Mouse (Mus musculus) erythroblast, adult 5-6 weeks (primary cell): Measurements from ENCODE around the gene Fggy. TPM values are rescaled to one million over a fixed set of nuclear protein-coding genes. Genes with fewer than 3 reads are reported as not detected.

Source experiments
- ATAC-seq: replicated peaks from 2 replicates; pipeline ENCODE4 v1.8.0; 2016; ENCODE audit warnings: moderate number of reproducible peaks, mild to moderate bottlenecking, moderate TSS enrichment, inconsistent platforms; ENCODE audit not compliant: poor library complexity, low FRiP score, severe bottlenecking
- total RNA-seq, 2 experiments: library from RNA; stranded (forward) in 1 of 2; stranded (reverse) in 1 of 2; fragments of 150-400 nt in 1 of 2; fragments of 200-764, 138-1000 nt in 1 of 2; gene quantifications; 2 replicates each; pipeline versions ENCODE4 v1.2.3 to v1.2.4; 2015 to 2017; ENCODE audit warnings: low replicate concordance in 2 of 2

The Fggy gene
- total RNA-seq, 2 experiments from 2014 or later: 0.85 to 15.4 TPM

GRCm38 (mm10) chr4:95875896-95876295 is 318.6 kb downstream of the Fggy start:
- ATAC-seq: no peak

DNA sequence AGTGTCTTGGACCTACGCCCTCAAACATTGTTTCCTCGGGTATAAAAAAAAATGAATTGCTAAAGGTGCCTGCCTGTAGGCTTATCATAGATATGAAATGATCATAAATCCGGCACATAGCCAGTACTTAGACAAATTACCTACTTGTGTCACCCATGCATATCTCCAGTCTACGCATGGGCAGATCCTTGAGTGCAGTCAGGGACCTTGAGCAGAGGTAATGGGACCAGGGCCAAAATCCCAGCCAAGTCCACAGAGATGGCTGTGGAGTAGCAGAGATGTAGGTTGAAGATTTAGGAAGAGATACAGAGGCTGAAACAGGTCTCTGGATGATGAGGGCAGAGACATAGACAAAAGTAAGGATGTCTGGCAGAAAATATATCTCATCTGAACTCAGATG is 320.1 kb downstream of the Fggy start:
- ATAC-seq: no peak

DNA sequence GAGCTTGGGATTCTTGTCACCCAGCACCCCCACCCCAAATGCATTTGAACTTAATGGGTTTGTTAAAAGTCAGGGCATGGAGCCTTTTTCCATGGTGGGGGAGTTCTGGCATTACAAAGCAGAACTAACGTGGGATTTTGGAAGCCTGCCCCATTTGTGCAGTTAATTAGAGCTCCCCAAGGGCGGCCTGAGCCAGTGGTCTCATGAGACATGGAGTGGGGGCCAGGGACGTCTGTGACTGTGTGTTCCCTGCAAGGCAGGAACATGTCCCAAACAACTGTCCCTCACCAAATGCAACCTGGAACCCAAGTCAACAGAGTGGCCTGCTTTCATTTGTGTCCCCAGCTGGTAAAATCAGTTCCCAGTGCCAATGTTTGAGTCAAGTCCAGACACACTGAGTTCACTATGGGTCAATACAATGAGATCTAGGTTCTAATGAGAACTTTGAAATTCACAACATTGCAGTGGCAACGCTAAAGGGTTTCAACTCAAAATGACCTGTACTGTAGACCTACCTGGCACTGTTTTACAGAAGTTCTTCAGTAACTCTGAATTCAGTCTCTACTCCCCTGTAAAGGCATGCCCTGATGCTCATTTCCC is 324.5 kb downstream of the Fggy start:
- no peak for ATAC-seq

GRCm38 (mm10) chr4:95884184-95885145 is 327.2 kb downstream of the Fggy start:
- no peak for ATAC-seq

GRCm38 (mm10) chr4:95895199-95895754 is 338.0 kb downstream of the Fggy start:
- ATAC-seq: no peak

DNA sequence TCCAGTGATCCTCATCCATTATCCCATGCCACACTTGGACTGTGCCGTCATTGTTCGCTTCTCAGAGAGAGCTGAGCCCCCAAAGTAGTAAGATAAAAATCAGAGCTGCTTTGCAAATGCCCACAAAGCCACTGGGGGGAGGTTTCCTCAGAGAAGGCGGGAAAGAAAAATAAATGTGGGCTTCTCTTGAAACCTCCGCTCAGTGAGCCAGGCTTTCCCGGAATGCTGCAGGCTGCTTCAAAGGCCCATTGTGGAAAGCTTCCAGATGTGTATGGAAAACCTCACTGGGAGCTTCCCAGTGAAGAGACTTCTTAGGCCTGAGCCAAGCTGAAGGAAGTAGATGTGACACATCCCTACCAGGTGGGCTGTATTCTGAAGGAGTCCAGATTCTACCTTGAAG is 339.3 kb downstream of the Fggy start:
- ATAC-seq: no peak

- no peak for ATAC-seq
Observed at GRCm38 (mm10) chr4:95897236-95897874, 340.0 kb downstream of the Fggy start.

- ATAC-seq: no peak
Observed at GRCm38 (mm10) chr4:95898714-95899113, 341.4 kb downstream of the Fggy start.

- no peak for ATAC-seq
Observed at GRCm38 (mm10) chr4:95899926-95900712, 342.8 kb downstream of the Fggy start.

GRCm38 (mm10) chr4:95900815-95901214 is 343.5 kb downstream of the Fggy start:
- ATAC-seq: no peak

DNA sequence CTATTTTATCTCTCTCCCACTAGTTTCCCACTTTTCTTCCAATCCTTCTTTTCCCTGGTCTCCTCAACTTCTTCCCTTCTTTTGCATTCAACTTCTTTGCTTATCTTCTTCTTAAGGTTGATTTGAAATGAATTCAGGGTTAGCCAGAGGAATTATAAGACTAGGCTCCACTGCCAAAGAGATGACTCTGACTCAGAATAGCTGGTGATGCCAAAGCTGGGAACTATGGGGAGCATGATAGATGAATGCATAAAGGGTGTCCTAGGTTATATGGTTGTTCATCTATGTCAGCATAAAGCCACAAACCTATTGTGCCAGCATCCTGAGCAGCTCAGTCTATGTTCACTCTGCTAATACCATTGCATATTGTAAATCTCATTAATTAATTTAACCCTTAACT is 348.8 kb downstream of the Fggy start:
- ATAC-seq: no peak

GRCm38 (mm10) chr4:95909689-95910654 is 352.7 kb downstream of the Fggy start:
- no peak for ATAC-seq

- no peak for ATAC-seq
Observed at GRCm38 (mm10) chr4:95913026-95913425, 355.7 kb downstream of the Fggy start.

GRCm38 (mm10) chr4:95915628-95916579 is 358.6 kb downstream of the Fggy start:
- no peak for ATAC-seq

DNA sequence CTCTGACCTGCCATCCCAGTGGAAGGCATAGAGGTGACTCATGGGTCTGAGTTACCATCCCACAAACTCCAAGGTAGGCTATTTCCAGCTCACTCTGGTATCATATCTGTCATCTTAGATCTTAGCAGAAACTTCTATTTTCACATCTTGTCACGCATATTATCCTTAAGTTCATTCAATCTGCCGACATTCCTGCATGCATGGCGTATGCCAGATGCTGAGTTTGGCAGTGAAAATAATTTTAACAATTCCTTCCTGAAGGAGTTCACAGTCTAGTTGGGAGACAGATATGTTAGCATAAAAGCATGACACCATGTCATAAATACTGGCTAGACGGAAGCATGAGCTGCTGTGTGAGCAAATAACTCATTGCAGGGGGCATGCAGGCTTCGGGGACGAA is 360.4 kb downstream of the Fggy start:
- ATAC-seq: no peak

DNA sequence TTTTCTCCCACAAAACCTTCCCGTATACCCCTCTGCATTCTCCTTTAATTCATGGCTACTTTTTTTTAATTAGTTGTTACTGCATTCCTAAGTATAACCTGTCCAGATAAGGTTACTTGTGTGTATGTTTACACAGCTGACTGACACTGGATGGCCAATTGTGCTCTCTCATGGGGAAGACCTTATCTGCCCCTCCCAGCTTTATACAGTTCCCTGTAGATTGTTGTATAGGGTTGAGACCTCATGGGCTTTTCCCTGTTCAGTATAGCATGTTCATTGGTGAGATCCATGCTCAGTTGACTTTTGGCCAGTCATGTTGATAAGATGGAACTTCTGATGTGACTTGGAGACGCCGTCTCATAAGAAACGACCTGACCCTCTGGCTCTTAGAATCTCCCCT is 363.1 kb downstream of the Fggy start:
- no peak for ATAC-seq
